Mouse (Mus musculus): Measurements from ENCODE around the gene Cpa5. TPM values are rescaled to one million over a fixed set of nuclear protein-coding genes. Genes with fewer than 3 reads are reported as not detected.

Cpa5 gene
- total RNA-seq, 1 experiment from 2014 or later, result not detected

GRCm38 (mm10) chr6:30673764-30674561 is 63.2 kb downstream of the Cpa5 start:
- ATAC-seq (ENCODE audit: extremely low read depth, insufficient number of reproducible peaks, low FRiP score, poor library complexity, severe bottlenecking), result no peak

- ATAC-seq (ENCODE audit: extremely low read depth, insufficient number of reproducible peaks, low FRiP score, poor library complexity, severe bottlenecking), result no peak
These were observed 64.0 kb downstream of the Cpa5 start for GRCm38 (mm10) chr6:30674714-30675280.

- no peak for ATAC-seq (ENCODE audit: extremely low read depth, insufficient number of reproducible peaks, low FRiP score, poor library complexity, severe bottlenecking)
These were observed 64.5 kb downstream of the Cpa5 start for GRCm38 (mm10) chr6:30675281-30675771.

GRCm38 (mm10) chr6:30676506-30676905 is 65.7 kb downstream of the Cpa5 start:
- no peak for ATAC-seq (ENCODE audit: extremely low read depth, insufficient number of reproducible peaks, low FRiP score, poor library complexity, severe bottlenecking)

- ATAC-seq (ENCODE audit: extremely low read depth, insufficient number of reproducible peaks, low FRiP score, poor library complexity, severe bottlenecking), result no peak
These were observed 66.8 kb downstream of the Cpa5 start for GRCm38 (mm10) chr6:30677591-30677990.

GRCm38 (mm10) chr6:30678482-30678881 is 67.7 kb downstream of the Cpa5 start:
- no peak for ATAC-seq (ENCODE audit: extremely low read depth, insufficient number of reproducible peaks, low FRiP score, poor library complexity, severe bottlenecking)

GRCm38 (mm10) chr6:30679567-30679966 is 68.8 kb downstream of the Cpa5 start:
- ATAC-seq (ENCODE audit: extremely low read depth, insufficient number of reproducible peaks, low FRiP score, poor library complexity, severe bottlenecking), result no peak

GRCm38 (mm10) chr6:30680442-30680841 is 69.6 kb downstream of the Cpa5 start:
- ATAC-seq (ENCODE audit: extremely low read depth, insufficient number of reproducible peaks, low FRiP score, poor library complexity, severe bottlenecking), result no peak

Other genes starting within 250 kb of the Cpa5 start
- 21.9 and 24.6 TPM in 2 replicates for gene Zc3hc1, start 220.0 kb upstream of the Cpa5 start, total RNA-seq (2017)
- 13.5 and 19.3 TPM in 2 replicates for gene Klhdc10, start 209.1 kb upstream of the Cpa5 start, total RNA-seq (2017)
- 29.7 and 34.4 TPM in 2 replicates for gene Tmem209, start 101.2 kb upstream of the Cpa5 start, total RNA-seq (2017)
- gene Ssmem1, start 101.2 kb upstream of the Cpa5 start, total RNA-seq (2017), result 0.86 TPM in 1 of 2 replicates, not detected in the other
- not detected in 2 replicates for gene Cpa2, start 69.4 kb upstream of the Cpa5 start, total RNA-seq (2017)
- gene Cpa4, start 42.6 kb upstream of the Cpa5 start, total RNA-seq (2017), result not detected in 2 replicates
- gene Cpa1, start 28.2 kb downstream of the Cpa5 start, total RNA-seq (2017), result not detected in 2 replicates
- gene Cep41, start 82.7 kb downstream of the Cpa5 start, total RNA-seq (2017), result 2.7 and 6.5 TPM in 2 replicates
- gene Mest, start 112.5 kb downstream of the Cpa5 start, total RNA-seq (2017), result 1.1 and 2.1 TPM in 2 replicates